Mouse (Mus musculus): ENCODE data around the gene Brd3os.

The Brd3os gene

DNA sequence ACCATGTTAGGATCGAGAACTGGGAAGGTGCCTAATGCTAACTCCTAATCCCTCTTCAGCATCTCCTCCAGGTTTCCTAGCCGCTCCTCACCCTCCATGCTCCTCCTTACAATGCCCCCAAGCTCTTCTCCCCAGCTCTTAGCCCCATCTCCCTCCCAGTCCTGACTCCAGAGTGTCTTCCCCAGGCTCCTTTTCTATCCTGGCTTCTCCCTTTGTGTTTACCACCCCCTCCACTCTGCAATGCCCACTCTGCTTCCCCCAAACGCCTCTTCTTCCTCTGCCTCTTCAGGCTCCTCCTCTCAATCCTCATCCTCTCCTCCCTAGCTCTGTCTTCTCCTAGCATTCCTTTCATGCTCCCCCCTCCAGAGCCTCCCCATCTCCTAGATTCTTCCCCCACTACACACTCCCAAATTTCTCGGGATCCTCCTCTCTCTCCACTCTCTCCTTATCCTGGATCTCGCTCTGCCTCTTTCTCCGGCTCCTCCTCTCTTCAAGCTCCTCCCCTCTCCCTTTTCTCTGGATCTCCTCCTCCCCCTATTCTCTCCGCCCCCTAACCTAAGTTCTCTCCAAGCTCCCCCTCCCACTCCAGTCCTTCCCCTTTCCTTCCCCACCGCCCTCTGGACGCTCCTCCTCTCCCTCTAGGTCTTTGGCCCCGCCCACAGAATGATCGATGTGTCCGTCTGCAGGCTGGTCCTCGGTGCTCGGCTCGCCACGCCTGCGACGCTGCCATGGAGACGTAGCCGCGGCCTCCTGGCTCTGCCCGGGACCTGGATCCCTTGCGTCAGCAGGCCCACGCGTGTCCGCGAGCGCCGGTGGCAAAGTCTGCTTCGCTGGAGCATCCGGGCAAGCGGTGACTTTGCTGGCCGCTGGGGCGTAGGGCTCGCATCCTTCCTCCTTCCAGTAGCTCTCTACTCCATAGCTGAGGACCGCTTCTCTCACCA is at the start of gene Brd3os:
Brd3os (plus strand) TSS at position 558 of the 941 bp plus-strand sequence.
- peak; percentile 99 for DNase-seq (ENCODE audit: low read depth, low spot score)

DNA sequence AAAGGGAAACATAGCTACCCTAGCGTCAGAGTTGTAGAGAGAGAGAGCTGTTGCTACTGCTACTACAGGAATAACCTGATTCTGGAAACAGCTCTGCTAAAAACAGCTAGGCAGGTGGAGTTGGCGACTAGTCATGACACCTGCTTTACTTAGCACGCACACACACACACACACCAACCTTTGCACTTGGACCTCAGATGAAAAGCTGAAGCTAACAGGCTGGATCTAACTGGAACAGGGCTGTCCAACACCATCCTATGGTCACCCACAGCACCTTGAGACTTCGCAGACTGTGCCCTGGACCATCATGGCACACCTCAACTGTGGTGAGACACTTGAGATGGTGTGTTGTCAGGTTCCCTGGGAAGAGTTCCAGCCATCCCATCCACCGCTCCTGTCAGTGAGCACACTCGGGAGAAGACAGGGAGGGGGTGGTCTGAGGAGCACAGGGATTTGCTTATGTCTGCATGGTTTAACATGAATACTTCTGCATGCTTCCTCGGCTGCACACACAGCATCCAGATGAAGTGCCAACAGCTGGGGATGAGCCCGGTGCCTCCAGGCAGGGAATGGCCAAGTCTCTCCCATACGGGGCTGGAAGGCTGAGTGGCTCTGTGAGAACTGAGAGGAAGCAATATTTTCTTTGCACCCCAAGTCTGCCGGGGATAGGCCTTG is 47.8 kb upstream of the Brd3os start:
- DNase-seq (ENCODE audit: low read depth, low spot score) = no peak

DNA sequence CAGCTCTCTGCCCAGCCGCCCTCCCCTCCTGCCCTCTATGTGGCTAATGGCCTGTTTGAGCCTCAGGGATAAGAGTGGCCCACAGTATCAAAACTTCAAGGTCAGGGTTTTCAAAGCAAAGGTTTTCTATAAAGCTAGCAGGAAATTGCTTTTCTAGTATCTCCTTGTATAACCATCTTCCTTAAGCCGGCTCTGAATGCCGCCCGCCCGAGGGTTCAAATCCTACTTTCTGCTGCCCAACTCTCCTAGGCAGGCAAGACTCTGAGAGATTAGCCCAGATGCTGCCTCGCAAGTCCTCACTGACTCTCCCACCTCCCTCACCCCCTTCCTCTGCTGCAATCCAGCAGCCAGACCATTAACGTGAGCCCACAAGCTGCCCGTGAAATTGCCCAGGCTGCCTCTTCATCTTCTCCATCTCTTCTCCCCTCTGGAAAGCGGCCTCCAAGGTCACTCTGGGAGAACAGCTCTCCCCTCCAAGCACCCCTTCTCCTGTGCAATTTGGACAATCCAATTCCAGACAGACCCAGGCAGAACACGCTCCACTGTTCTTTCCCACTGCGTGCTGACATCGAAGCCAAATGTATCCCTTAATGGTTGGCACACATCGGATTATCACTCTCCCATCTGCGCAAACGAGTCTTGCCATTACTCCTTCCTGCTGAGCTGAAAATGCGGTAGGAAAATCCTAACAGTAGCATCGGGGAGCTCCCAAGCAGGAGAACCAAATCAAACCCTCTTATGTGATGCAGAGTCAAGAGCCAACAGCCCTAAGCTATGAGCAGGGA is 45.3 kb upstream of the Brd3os start:
- DNase-seq (ENCODE audit: low read depth, low spot score) = no peak

DNA sequence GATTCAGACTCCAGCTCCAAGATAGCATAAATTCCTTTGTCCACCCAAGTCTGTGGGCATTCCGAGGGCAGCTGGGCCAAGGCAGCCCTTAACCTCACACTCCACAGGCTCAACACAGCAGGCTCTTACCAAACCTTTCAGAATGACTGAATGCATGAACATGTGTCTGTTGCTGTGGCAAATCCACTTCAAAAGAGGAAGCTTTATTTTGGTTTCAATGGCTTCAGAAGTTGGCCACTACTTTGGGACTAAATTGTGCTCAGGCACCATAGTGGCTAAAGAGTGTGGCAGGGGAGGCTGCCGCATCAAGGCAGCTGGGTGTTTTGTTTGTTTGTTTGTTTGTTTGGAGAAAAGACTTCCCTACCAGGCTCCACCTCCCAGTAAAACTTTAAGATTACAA is 42.0 kb upstream of the Brd3os start:
- no peak for DNase-seq (ENCODE audit: low read depth, low spot score)

DNA sequence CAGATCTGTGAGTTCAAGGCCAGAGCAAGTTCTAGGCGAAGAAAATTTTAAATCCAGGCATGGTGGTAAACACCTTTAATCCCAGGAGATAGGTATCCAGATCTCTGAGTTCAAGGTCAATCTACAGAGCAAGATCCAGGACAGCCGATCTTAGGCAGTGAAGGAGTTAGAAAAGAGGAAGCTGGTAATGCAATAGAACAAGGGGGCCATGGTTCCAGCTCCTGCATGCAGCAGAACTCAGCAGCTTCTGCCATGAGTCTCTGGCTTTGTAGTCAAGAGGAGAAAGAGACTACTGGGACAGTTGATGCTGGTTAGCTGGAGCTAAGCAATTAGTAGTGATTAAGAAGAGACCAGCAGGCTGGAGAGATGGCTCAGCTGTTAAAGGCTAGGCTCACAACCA is 40.6 kb upstream of the Brd3os start:
- no peak for DNase-seq (ENCODE audit: low read depth, low spot score)

DNA sequence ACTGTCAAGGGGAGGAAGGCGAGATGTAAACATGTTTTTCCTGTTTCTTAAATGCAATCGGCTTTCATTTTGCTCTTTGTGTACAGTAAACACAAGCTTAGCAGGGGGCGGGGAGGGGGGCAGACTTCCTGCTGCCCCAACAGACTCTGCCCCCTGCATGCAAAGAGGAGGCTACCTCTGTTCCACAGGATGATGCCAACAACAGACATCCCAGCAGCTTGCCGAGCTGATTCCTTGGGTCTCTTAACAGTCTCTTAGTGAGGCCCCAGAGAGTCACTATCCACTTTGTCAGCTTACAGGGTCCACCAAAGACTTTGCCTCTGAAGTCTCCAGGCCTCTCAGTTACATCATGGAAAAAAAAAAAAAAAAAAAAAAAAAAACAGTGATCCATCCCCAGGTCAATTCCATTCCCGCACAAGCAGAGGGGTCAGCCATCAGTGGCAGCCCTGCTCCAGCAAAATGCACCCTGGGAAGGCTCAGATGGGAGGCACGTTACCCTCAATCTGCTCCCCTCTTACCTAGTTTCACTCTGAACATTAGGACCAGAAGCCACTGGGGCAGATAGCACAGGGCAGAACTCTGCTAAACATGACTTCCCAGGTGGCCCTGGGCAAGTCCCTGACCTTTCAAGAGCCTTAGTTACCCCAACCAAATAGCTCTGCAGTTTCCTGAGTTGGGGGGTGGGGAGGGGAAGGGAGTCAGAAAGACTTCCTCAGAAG is 37.6 kb upstream of the Brd3os start:
- DNase-seq (ENCODE audit: low read depth, low spot score) = no peak

DNA sequence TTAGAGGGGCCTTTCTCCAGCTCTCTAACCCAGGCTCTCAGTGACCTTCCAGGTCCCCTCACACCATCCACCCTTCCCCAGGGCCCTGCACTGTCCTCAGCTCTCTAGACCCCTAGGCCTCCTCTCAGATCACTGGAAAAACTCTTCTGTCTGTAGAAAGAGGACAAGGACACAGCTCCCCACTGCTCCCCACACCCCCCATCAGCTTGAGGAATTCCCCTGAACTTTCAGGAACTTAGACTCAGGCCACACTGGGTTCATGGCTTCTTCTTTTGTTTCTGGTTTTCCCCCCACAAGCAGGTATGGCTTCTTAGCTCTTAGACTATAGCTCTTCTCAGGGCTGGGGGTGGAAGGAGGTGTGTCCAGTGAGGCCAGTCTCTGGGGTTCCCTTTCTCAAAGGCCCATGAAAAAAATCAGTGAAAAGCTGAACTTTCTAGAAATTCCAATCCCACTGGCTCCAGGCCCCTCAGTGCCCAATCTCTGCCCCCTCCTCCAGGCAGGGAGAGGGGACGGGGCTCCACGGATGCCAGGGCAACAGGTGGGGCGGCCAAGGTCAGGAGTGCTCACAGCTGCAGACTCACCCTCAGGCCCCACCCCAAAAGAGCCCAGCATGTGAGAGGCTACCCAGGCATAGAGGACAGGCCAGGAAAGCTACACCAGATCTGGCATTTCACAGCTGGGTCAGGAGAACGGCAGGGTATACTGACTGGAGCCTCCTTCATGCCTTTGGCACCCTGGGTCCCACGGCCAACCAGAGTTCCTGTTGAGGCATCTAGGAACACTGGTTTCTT is 36.8 kb upstream of the Brd3os start:
- DNase-seq (ENCODE audit: low read depth, low spot score) = no peak

DNA sequence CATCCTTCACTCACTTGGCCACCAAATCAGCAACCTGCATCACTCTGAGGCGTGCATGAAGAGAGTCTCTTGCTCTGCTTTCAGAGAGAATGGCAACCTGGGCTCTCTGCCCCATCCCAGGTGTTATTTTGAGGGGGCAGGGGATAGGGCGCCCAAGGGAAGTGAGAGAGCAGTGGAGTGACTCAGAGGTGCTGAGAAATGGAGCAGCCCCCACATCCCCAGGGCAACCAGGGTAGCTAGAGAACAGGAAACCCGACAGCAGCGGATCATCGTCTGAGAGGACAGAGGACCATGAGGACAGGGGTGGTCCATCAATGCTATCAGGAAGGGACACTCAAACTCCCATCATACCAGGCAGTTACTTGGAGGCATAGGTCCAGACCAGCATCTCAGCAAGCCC is 35.2 kb upstream of the Brd3os start:
- no peak for DNase-seq (ENCODE audit: low read depth, low spot score)

DNA sequence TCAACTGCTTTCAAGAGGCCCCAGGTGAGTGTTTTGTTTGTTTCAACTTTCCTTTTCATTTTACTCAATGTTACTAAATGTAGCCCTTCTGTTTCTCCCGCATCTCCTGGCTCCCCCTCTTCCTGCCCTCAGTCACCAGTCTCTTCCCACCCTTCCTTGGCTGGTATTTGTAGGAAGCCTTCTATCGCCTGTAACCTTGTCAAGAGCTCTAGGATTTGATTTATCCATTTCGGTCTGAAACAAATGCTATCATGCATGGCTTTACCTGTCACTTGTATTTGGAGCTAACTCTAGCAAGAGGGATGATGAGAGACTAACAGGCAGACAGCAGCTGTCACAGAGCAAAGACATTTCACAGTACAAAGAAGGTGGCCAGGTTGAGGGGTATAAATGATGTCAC is 33.9 kb upstream of the Brd3os start:
- no peak for DNase-seq (ENCODE audit: low read depth, low spot score)

DNA sequence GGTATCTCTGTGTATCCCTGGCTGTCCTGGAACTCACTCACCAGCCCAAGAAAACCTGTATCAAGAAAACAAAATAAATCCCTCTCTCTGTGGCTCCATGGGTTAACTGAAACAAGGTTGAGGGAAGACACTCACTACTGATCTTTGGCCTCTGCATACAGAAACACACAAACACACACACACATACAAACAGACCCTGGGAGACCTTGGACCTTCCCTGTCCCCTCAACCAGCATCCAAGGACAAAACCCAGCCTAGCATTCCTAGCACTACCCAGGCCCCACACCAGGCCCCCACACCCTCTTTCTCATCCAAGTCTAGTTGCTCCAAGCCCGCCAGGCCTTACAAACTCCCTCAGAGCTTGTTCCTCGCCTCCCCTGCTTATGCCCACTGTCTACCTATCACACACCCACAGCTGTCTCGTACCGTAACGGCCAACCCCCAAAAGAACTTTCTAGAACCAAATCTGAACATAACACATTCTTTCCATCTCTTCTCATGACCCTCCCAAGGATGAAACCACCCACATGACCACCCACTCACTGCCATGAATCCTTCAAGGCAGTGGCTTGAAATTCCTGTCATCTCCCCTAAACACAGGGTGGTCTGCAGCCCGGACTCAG is 31.5 kb upstream of the Brd3os start:
- no peak for DNase-seq (ENCODE audit: low read depth, low spot score)

DNA sequence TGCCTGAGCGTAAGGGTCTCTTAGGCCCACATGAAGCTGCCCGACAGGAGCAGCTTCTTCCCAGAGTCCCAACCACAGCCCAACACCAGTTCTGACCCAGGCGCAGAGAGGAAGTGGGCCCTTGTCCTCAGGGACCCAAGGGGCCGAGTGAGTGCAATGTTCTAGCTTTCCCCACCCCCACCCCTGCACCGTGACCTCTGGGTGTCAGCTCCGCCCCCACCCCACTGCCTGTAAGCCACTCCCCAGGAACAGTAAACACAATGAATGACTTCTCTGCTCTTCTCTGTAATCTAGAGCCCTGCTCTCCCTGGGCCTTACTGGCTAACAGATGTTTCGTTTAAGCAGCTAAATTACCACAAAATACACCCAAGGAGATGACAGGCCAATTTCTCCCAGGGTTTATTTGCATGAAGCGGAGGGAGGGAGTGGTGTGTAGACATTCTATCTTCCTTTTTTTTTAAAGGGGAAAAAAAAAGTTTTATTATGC is 30.4 kb upstream of the Brd3os start:
- DNase-seq (ENCODE audit: low read depth, low spot score) = no peak

DNA sequence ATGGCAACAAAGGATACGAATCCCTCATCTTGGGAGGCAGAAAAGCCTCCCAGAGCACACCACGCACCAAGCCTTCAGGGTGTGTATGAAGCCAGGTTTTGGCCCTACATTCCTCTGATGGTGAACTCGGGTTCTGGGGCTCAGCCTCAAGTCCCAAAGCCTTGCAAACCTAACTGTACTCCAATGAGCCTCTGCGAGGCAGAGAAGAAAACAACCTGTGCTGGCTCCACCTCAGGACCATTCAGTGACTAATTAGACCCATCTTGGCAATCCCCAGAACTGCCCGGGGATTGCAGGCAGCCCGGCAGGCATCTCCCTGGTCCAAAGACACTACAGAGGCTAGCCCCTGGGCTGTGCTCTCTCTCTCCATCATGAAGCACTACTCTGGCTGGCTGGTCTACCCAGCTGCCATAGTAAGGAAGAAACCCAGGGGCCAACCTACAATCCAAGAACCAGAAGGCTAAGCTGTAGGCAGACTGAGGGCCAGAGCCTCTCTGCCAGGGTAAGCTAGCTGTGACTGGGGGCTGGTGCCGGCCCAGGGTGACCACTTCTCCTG is 29.8 kb upstream of the Brd3os start:
- DNase-seq (ENCODE audit: low read depth, low spot score) = no peak

DNA sequence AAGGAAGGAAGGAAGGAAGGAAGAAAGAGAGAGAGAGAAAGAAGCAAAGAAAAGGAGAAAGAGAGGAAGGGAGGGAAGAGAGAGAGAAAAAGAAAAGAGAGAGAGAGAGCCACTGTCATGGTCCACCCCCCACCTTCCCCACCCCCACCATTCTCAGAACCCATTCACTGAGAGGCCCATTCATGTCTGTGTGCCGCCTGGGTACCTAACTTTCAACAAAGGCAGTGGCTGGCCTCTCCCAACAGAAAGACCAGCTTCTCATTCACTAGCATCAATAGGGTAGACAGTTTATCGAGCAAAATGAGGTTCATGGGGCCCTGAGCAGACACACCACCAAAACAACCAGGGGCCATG is 28.6 kb upstream of the Brd3os start:
- DNase-seq (ENCODE audit: low read depth, low spot score) = no peak

DNA sequence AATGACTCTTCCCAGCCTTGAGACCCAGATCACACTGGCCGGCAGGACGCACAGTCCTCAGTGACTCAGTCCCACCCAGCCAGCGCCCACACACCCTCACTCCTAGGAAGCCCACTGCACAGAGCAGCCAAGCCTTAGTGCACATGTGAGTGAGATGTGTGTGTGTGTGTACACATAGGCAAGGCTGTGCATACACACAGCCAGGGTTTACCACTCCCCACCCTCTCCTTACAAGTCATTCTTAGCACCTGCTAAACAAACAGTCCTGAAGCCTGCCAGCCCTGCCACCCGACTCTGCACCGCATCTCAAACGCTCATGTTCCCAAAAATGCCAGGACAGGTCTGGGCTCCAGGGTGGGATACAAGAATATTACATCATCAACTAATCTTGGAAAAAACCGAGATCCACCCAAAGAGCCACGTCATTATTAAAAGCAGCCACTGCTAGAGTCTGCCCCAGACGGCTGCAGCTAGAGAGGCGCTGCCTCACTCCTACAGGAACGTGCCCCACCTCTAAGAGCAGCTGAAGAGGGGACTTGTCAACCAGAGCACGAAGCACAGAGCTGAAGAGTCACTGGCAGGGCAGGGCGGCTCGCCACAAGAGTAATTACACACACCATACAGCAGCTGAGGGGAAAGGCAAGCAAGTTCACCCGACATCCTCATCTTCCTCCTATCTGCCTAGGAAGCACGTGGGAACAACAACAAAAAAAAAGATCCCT is 28.0 kb upstream of the Brd3os start:
- no peak for DNase-seq (ENCODE audit: low read depth, low spot score)

DNA sequence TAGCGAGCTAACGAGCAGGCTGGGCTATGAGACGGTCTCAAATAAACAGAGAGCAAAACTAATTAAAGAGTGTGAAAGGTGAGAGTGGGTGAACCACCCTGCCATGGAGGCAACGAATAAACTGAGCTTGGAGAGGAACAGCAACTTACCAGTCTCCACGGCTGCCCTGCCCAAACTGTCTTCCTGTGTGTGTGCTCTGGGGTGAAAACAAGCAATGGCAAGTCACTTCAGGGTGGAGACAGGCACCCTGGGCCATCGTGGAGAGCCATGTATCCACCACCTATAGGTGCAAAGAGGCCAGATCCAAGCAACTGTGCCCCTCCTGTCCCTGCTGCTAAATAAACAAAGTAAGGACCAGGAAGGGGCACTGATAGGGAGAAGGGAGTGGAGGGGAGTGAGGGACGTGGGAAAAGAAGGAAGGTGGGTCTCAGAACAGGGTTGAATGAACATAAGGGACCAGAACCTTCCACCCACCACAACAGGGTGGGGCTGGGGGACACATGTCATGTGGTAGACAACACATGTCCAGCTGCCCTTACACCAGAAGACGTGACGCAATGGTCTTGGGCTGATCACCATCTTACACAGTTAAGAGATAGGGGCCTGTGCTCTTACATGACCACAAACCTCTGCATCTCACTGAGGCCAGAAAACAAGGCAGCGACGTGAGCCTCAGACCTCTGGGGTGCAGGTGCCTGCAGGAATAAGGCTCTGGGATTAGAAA is 26.9 kb upstream of the Brd3os start:
- no peak for DNase-seq (ENCODE audit: low read depth, low spot score)

DNA sequence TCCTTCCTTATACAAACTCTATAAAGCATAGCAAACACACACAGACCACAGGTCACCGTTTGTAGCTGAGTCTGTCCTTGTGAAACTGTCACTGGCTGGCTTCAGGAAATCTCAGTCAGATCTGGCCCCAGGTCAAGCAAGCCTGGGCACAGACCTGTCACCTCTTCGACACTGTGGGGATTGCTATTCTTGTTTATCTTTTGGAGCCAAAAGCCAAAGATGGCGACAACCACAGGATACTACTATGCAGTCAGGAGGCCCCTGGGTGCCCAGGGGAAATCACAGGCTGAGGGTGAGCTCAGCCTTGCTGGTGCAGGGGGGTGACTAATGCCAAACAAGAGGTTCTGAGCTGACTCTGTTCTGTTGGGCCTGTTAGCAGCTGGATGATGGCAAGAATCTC is 25.7 kb upstream of the Brd3os start:
- DNase-seq (ENCODE audit: low read depth, low spot score) = no peak

DNA sequence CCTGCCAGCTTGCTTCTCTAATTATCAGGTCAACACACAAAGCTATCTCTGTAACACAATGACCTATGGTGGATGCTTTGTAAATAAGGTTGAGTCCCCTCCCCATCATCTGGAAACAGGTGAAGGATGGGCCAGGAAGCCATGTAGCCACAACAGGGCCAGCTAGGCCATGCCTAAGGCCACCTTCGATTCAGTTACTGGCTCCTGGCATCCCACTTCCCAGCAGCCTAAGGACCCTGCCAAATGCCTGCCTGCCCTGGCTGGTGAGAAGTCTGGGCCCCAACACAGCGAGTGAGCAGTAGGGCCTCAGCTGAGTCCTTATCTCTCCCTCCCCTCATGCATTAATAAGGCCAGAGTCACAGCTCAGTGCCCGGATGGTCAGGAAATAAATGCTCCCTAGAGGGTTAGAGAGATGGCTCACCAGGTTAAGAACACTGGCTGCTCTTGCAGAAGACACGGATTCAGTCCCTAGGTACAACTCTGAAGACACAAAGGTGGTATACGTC is 24.4 kb upstream of the Brd3os start:
- DNase-seq (ENCODE audit: low read depth, low spot score) = no peak

DNA sequence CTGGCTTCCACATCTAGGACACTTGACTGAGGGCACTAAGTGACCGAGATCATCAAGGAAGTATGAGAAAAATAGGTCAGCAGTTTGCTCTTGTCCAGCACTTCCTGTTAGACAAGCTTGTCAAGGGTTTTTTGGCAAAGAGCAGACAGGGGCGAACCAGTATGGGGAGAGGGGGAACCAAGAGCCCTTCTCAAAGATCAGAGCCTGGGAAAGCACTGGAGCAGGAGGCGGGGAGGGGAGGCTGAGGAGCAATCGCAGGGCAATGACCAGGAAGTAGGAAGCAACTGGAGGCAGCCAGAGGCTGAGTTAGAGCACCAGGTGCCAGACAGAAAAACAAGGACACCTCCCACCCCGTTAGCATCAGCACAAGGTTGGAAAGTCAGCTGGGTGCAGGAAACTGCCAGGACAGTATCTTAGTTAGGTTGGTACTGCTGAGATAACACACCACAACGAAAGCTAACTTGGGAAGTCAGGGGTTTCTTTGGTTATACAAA is 23.5 kb upstream of the Brd3os start:
- DNase-seq (ENCODE audit: low read depth, low spot score) = no peak
